Mouse (Mus musculus) erythroblast, embryonic 14.5 days (primary cell): ENCODE data around the gene Aoah.

Source experiments
- GATA1 ChIP-seq: IDR thresholded peaks from 2 replicates; pipeline ENCODE4 v1.6.1; 2012; ENCODE audit warnings: low read length, inconsistent platforms, mixed read lengths
- TAL1 ChIP-seq: IDR thresholded peaks from 3 replicates; pipeline ENCODE4 v1.6.1; 2012; ENCODE audit warnings: low read length, inconsistent platforms, mixed read lengths

DNA sequence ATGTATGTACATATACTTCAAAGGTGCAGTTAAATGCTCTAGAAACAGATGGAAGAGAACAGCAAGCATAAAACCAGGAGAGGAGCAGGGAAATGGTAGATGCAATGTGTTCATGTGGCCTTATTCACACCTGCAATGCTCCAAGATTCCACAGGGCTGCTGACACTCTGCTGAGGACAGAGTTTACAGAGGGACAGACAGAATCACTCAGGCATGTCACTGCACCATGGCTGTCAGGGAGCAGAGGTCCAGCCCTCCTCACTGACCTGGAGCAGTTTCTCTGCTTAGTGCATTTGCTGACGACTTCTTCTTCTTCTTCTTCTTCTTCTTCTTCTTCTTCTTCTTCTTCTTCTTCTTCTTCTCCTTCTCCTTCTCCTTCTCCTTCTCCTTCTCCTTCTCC is 105.5 kb downstream of the Aoah start:
- TF ChIP-seq GATA1 (no peak), TAL1 (no peak)
